Mouse (Mus musculus): ENCODE results near the gene Vmp1. TPM values are rescaled to one million over a fixed set of nuclear protein-coding genes. Genes with fewer than 3 reads are reported as not detected.

The Vmp1 gene
- polyA plus RNA-seq, 1 experiment from 2014 or later: 123 TPM

- H3K4me3 ChIP-seq (ENCODE audit: low read length): no peak overlapping the region
- H3K36me3 ChIP-seq (ENCODE audit: control insufficient read depth, insufficient read depth, low read length): no peaks in the 10 kb centered on the region
- H3K4me2 ChIP-seq (ENCODE audit: low read length): no peak overlapping the region
- 92% methylated on average over 7 of the region's 7 CpGs for WGBS
- no peaks in the 10 kb centered on the region for H3K27me3 ChIP-seq (replicated peaks; ENCODE audit: control insufficient read depth, insufficient read depth, low read length)
- no peak overlapping the region for H3K27ac ChIP-seq (ENCODE audit: low read depth, low read length)
- H3K9me3 ChIP-seq (ENCODE audit: control insufficient read depth, low read length): no peaks in the 10 kb centered on the region
- no peaks in the 10 kb centered on the region for H3K4me1 ChIP-seq (ENCODE audit: control insufficient read depth, insufficient read depth, low read depth, low read length)
- ATAC-seq: no peak
- H3K9ac ChIP-seq (ENCODE audit: low read depth, low read length): no peak overlapping the region
These were observed 83.5 kb downstream of the Vmp1 start for GRCm38 (mm10) chr11:86600209-86600557.

DNA sequence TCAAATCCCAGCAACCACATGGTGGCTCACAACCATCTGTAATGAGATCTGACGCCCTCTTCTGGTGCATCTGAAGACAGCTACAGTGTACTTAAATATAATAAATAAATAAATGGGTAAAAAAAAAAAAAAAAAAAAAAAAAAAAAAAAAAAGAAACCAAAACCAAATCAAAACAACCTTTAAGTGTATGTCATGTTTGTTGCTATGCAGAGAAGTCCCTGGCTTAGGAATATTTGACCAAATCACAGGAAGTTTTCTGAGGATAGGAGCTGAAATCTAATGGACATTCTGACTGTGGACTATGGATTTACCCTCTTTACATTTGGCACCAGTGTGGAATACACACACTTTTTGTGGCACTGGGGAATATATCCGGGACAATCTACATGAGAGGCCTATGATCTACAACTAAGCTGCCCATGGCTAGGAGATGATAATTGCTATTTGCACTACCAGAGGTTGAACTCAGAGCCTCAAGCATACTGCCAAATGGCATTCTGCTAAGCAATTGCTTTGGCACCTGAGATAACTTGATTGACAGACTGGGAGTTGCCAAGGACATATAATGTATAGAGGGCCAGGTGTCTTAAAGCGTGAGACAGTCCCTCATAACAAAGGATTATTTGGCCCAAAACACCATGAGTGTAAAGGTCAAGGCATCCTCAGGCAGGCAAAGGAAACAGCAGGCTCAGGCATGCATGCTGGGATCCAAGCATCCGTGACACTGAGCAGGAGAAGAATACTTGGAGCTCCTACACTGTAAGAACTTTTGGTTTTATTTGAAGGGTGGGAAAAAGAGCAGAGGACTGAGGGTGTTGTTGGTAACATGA is 84.0 kb downstream of the Vmp1 start:
- ATAC-seq: no peak
- WGBS: 76% methylated on average over 4 of the region's 4 CpGs

DNA sequence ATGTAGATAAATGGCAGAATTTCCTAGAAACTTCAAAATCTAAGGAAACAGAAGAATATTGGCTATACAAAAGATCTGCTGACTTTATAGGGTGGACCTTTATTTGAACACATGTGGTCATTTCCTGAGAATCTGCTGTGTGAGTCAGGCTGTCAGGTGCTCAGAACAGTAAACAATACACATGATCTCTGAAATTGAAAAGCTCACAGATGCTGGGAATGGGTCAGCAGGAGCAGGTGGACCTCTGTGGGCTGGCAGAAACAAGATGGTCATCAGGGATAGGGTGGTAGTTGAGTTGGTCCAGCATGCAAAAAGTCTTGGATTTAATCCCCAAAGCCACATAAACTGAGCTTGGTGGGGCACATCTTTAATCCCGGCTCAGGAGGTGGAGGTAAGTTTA is 85.1 kb downstream of the Vmp1 start:
- no peak overlapping the region for H3K27ac ChIP-seq (ENCODE audit: low read depth, low read length)
- H3K4me2 ChIP-seq (ENCODE audit: low read length): no peak overlapping the region
- H3K9me3 ChIP-seq (ENCODE audit: control insufficient read depth, low read length): no peaks in the 10 kb centered on the region
- no peak overlapping the region for H3K4me3 ChIP-seq (ENCODE audit: low read length)
- H3K36me3 ChIP-seq (ENCODE audit: control insufficient read depth, insufficient read depth, low read length): no peaks in the 10 kb centered on the region
- WGBS: 91% methylated on average over 1 of the region's 1 CpGs
- no peaks in the 10 kb centered on the region for H3K4me1 ChIP-seq (ENCODE audit: control insufficient read depth, insufficient read depth, low read depth, low read length)
- no peaks in the 10 kb centered on the region for H3K27me3 ChIP-seq (replicated peaks; ENCODE audit: control insufficient read depth, insufficient read depth, low read length)
- ATAC-seq: no peak
- no peak overlapping the region for H3K9ac ChIP-seq (ENCODE audit: low read depth, low read length)

More for the DNA sequence above, 84.0 kb downstream of the Vmp1 start:
- no peak overlapping the region for H3K4me3 ChIP-seq (ENCODE audit: low read length)
- H3K4me1 ChIP-seq (ENCODE audit: control insufficient read depth, insufficient read depth, low read depth, low read length): no peaks in the 10 kb centered on the region
- no peak overlapping the region for H3K9ac ChIP-seq (ENCODE audit: low read depth, low read length)
- H3K27me3 ChIP-seq (replicated peaks; ENCODE audit: control insufficient read depth, insufficient read depth, low read length): no peaks in the 10 kb centered on the region
- H3K4me2 ChIP-seq (ENCODE audit: low read length): no peak overlapping the region
- no peak overlapping the region for H3K27ac ChIP-seq (ENCODE audit: low read depth, low read length)
- no peaks in the 10 kb centered on the region for H3K9me3 ChIP-seq (ENCODE audit: control insufficient read depth, low read length)
- no peaks in the 10 kb centered on the region for H3K36me3 ChIP-seq (ENCODE audit: control insufficient read depth, insufficient read depth, low read length)

- H3K27ac ChIP-seq (ENCODE audit: low read depth, low read length): no peak overlapping the region
- ATAC-seq: no peak
- H3K4me2 ChIP-seq (ENCODE audit: low read length): no peak overlapping the region
- WGBS: 87% methylated on average over 5 of the region's 5 CpGs
- H3K27me3 ChIP-seq (replicated peaks; ENCODE audit: control insufficient read depth, insufficient read depth, low read length): no peaks in the 10 kb centered on the region
- no peaks in the 10 kb centered on the region for H3K36me3 ChIP-seq (ENCODE audit: control insufficient read depth, insufficient read depth, low read length)
- no peaks in the 10 kb centered on the region for H3K4me1 ChIP-seq (ENCODE audit: control insufficient read depth, insufficient read depth, low read depth, low read length)
- no peak overlapping the region for H3K4me3 ChIP-seq (ENCODE audit: low read length)
- H3K9me3 ChIP-seq (ENCODE audit: control insufficient read depth, low read length): no peaks in the 10 kb centered on the region
- H3K9ac ChIP-seq (ENCODE audit: low read depth, low read length): no peak overlapping the region
These were observed 85.5 kb downstream of the Vmp1 start for GRCm38 (mm10) chr11:86598154-86598553.

GRCm38 (mm10) chr11:86596976-86597375 is 86.7 kb downstream of the Vmp1 start:
- no peaks in the 10 kb centered on the region for H3K36me3 ChIP-seq (ENCODE audit: control insufficient read depth, insufficient read depth, low read length)
- ATAC-seq: no peak
- WGBS: 93% methylated on average over 3 of the region's 3 CpGs

GRCm38 (mm10) chr11:86596187-86596960 is 87.3 kb downstream of the Vmp1 start:
- Histone ChIP-seq H3K4me2 (ENCODE audit: low read length) (no peak overlapping the region), H3K27ac (ENCODE audit: low read depth, low read length) (no peak overlapping the region), H3K36me3 (ENCODE audit: control insufficient read depth, insufficient read depth, low read length) (no peaks in the 10 kb centered on the region), H3K27me3 (replicated peaks; ENCODE audit: control insufficient read depth, insufficient read depth, low read length) (no peaks in the 10 kb centered on the region), H3K9me3 (ENCODE audit: control insufficient read depth, low read length) (no peaks in the 10 kb centered on the region), H3K4me1 (ENCODE audit: control insufficient read depth, insufficient read depth, low read depth, low read length) (no peaks in the 10 kb centered on the region), H3K4me3 (ENCODE audit: low read length) (no peak overlapping the region), H3K9ac (ENCODE audit: low read depth, low read length) (no peak overlapping the region)
- 87% methylated on average over 7 of the region's 7 CpGs for WGBS
- no peak for ATAC-seq

More at GRCm38 (mm10) chr11:86596976-86597375, 86.7 kb downstream of the Vmp1 start:
- Histone ChIP-seq H3K4me3 (ENCODE audit: low read length) (no peak overlapping the region), H3K9ac (ENCODE audit: low read depth, low read length) (no peak overlapping the region), H3K9me3 (ENCODE audit: control insufficient read depth, low read length) (no peaks in the 10 kb centered on the region), H3K4me2 (ENCODE audit: low read length) (no peak overlapping the region), H3K4me1 (ENCODE audit: control insufficient read depth, insufficient read depth, low read depth, low read length) (no peaks in the 10 kb centered on the region), H3K27me3 (replicated peaks; ENCODE audit: control insufficient read depth, insufficient read depth, low read length) (no peaks in the 10 kb centered on the region), H3K27ac (ENCODE audit: low read depth, low read length) (no peak overlapping the region)

- Histone ChIP-seq H3K4me3 (ENCODE audit: low read length) (no peak overlapping the region), H3K9ac (ENCODE audit: low read depth, low read length) (no peak overlapping the region), H3K27me3 (replicated peaks; ENCODE audit: control insufficient read depth, insufficient read depth, low read length) (no peaks in the 10 kb centered on the region), H3K36me3 (ENCODE audit: control insufficient read depth, insufficient read depth, low read length) (no peaks in the 10 kb centered on the region), H3K27ac (ENCODE audit: low read depth, low read length) (no peak overlapping the region), H3K9me3 (ENCODE audit: control insufficient read depth, low read length) (no peaks in the 10 kb centered on the region), H3K4me2 (ENCODE audit: low read length) (no peak overlapping the region), H3K4me1 (ENCODE audit: control insufficient read depth, insufficient read depth, low read depth, low read length) (no peaks in the 10 kb centered on the region)
- no peak for ATAC-seq
- 95% methylated on average over 6 of the region's 6 CpGs for WGBS
These were observed 88.3 kb downstream of the Vmp1 start for GRCm38 (mm10) chr11:86595366-86595765.

- Histone ChIP-seq H3K27ac (ENCODE audit: low read depth, low read length) (no peak overlapping the region; the same call in 1 of the 2 replicates), H3K27me3 (replicated peaks; ENCODE audit: control insufficient read depth, insufficient read depth, low read length) (no peaks in the 10 kb centered on the region), H3K4me2 (ENCODE audit: low read length) (no peak overlapping the region), H3K4me1 (ENCODE audit: control insufficient read depth, insufficient read depth, low read depth, low read length) (no peaks in the 10 kb centered on the region), H3K4me3 (ENCODE audit: low read length) (no peak overlapping the region), H3K9ac (ENCODE audit: low read depth, low read length) (no peak overlapping the region), H3K9me3 (ENCODE audit: control insufficient read depth, low read length) (no peaks in the 10 kb centered on the region), H3K36me3 (ENCODE audit: control insufficient read depth, insufficient read depth, low read length) (no peaks in the 10 kb centered on the region)
- 83% methylated on average over 6 of the region's 6 CpGs for WGBS
- ATAC-seq: no peak
These were observed 89.3 kb downstream of the Vmp1 start for GRCm38 (mm10) chr11:86594188-86594876.

DNA sequence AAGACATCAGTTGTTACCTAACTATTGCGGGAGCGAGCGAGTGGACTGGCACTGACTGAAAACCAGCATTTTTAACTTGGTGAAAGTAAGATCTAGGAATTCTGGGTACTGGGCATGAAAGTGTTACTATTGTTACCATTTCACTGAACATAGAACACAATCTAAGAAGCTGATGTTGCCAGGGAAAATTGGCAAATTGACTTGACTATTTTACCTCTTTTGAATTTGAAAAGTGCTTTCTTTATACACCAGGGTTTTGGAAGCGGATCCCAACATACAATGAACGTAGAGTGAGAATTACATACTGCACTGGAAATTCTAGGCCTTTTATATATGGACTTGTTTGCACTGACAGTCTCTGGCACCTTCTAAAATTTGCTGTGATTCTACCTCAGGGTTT is 90.2 kb downstream of the Vmp1 start:
- 64% methylated on average over 5 of the region's 5 CpGs for whole genome bisulfite sequencing
- H3K27ac ChIP-seq (ENCODE audit: low read depth, low read length): no peak overlapping the region
- H3K4me3 ChIP-seq (ENCODE audit: low read length): no peak overlapping the region
- H3K9ac ChIP-seq (ENCODE audit: low read depth, low read length): no peak overlapping the region
- ATAC-seq: no peak
- no peaks in the 10 kb centered on the region for H3K27me3 ChIP-seq (replicated peaks; ENCODE audit: control insufficient read depth, insufficient read depth, low read length)
- no peaks in the 10 kb centered on the region for H3K4me1 ChIP-seq (ENCODE audit: control insufficient read depth, insufficient read depth, low read depth, low read length)
- H3K36me3 ChIP-seq (ENCODE audit: control insufficient read depth, insufficient read depth, low read length): no peaks in the 10 kb centered on the region
- H3K4me2 ChIP-seq (ENCODE audit: low read length): no peak overlapping the region
- H3K9me3 ChIP-seq (ENCODE audit: control insufficient read depth, low read length): no peaks in the 10 kb centered on the region
